ENCODE assay signal across 9 mouse cellular contexts in genomic region chr8:83592682-83593081, GRCm38 (mm10). TPM values are rescaled to one million over a fixed set of nuclear protein-coding genes. Genes with fewer than 3 reads are reported as not detected.
A peak's percentile ranks its signal among the peaks of the same experiment; 100 is the strongest.
DNase-seq lines count a peak whose midpoint lies in the region; ATAC-seq and TF ChIP-seq lines count a peak whose summit lies in the region.
"Had no signal": no experiment of that assay in that cellular context is flagged by ENCODE, and none has a peak within 500 bp of the region (broad histone marks: within the 10 kb centered on the region; RNA-seq: fewer than 3 reads in every experiment).

No protein-coding gene starts in this region.

- H3K27me3 ChIP-seq in heart, embryonic 14.5 days (ENCODE audit: control insufficient read depth, insufficient read depth, low read length) = no peaks in the 10 kb centered on the region
- no peaks in the 10 kb centered on the region for H3K27me3 ChIP-seq in embryonic facial prominence, embryonic 10.5 days (replicated peaks; ENCODE audit: low read depth, poor library complexity, severe bottlenecking)
- no peaks in the 10 kb centered on the region for H3K27me3 ChIP-seq in intestine, embryonic 14.5 days (replicated peaks; ENCODE audit: control insufficient read depth, insufficient read depth, low read length)
- H3K27me3 ChIP-seq in myocyte (ENCODE audit: control insufficient read depth, insufficient read depth, insufficient read length) = no peaks in the 10 kb centered on the region

- peaks cover 8 to 28% of the 10 kb centered on the region in 2 experiments; a peak in 3 of 4 replicates for H3K4me1 ChIP-seq in heart, embryonic 14.5 days (ENCODE audit: control insufficient read depth in 2 of 2, insufficient read depth in 2 of 2, low read length in 2 of 2)
- peaks cover 42% of the 10 kb centered on the region for H3K4me1 ChIP-seq in embryonic facial prominence, embryonic 10.5 days
- peaks cover 26% of the 10 kb centered on the region for H3K4me1 ChIP-seq in intestine, embryonic 14.5 days (replicated peaks; ENCODE audit: control insufficient read depth, insufficient read depth, low read length)

- ATAC-seq in heart, embryonic 14.5 days (ENCODE audit: insufficient number of reproducible peaks, insufficient read depth, low FRiP score, low read depth) = no peak
- ATAC-seq in intestine, embryonic 14.5 days (replicated peaks; ENCODE audit: low FRiP score, low TSS enrichment, low read depth) = no peak

- H3K4me3 ChIP-seq in heart, embryonic 14.5 days (ENCODE audit: control insufficient read depth in 1 of 2, insufficient read depth in 1 of 2, low read depth in 1 of 2, low read length in 2 of 2) = peak overlapping the region; percentile 11 to 91; a peak in 2 of 4 replicates
- H3K4me3 ChIP-seq in embryonic facial prominence, embryonic 10.5 days = peak overlapping the region; percentile 93
- H3K4me3 ChIP-seq in intestine, embryonic 14.5 days (ENCODE audit: low read depth, low read length) = peak overlapping the region; percentile 92
- peak overlapping the region; percentile 72 for H3K4me3 ChIP-seq in myocyte

- H3K36me3 ChIP-seq in heart, embryonic 14.5 days (ENCODE audit: control insufficient read depth, insufficient read depth, low read length) = peaks cover 40% of the 10 kb centered on the region
- peaks cover 43% of the 10 kb centered on the region for H3K36me3 ChIP-seq in embryonic facial prominence, embryonic 10.5 days (replicated peaks)
- 0 out of 2 replicates have a peak, but pooled peaks cover 6% of the 10 kb centered on the region for H3K36me3 ChIP-seq in intestine, embryonic 14.5 days (ENCODE audit: control insufficient read depth, insufficient read depth, low read length)
- peaks cover 3% of the 10 kb centered on the region for H3K36me3 ChIP-seq in myocyte (ENCODE audit: control insufficient read depth, insufficient read depth)

- no peak overlapping the region for H3ac ChIP-seq in myocyte (ENCODE audit: control insufficient read depth, insufficient read length)

- H3K4me2 ChIP-seq in heart, embryonic 14.5 days (ENCODE audit: low read length) = peak overlapping the region; percentile 99
- peak overlapping the region; percentile 88 for H3K4me2 ChIP-seq in intestine, embryonic 14.5 days (ENCODE audit: low read length)
- H3K4me2 ChIP-seq in myocyte (ENCODE audit: low read depth) = peak overlapping the region; percentile 76

- WGBS in heart, embryonic 14.5 days = 82% methylated on average over 3 of the region's 3 CpGs
- WGBS in embryonic facial prominence, embryonic 10.5 days = 72% methylated on average over 3 of the region's 3 CpGs
- 43% methylated on average over 3 of the region's 3 CpGs for WGBS in intestine, embryonic 14.5 days

- intact Hi-C loops in heart, postnatal 14 days (cut with DNase I) = no loop called here

- peaks cover 60% of the 10 kb centered on the region for H3K79me2 ChIP-seq in myocyte (ENCODE audit: control insufficient read depth, insufficient read depth)

- no peaks in the 10 kb centered on the region for H3K9me3 ChIP-seq in heart, embryonic 14.5 days (ENCODE audit: control insufficient read depth, low read length)
- H3K9me3 ChIP-seq in embryonic facial prominence, embryonic 10.5 days = no peaks in the 10 kb centered on the region
- H3K9me3 ChIP-seq in intestine, embryonic 14.5 days (ENCODE audit: control insufficient read depth, low read length) = no peaks in the 10 kb centered on the region

- no peak overlapping the region for H3K27ac ChIP-seq in heart, embryonic 14.5 days (replicated peaks in 1 of 2; ENCODE audit: control insufficient read depth in 1 of 2, insufficient read depth in 1 of 2, low read depth in 2 of 2, low read length in 2 of 2)
- peak overlapping the region; percentile 48; the same call in 1 of the 2 replicates for H3K27ac ChIP-seq in embryonic facial prominence, embryonic 10.5 days (replicated peaks)
- no peak overlapping the region for H3K27ac ChIP-seq in intestine, embryonic 14.5 days (ENCODE audit: low read depth)

- TF ChIP-seq POLR2A in myocyte (IDR thresholded peaks at IDR 0.05; ENCODE audit: insufficient read length, low read depth) = no peak

- peak overlapping the region; percentile 96; the same call in 1 of the 2 replicates for H3K9ac ChIP-seq in heart, embryonic 14.5 days (ENCODE audit: low read length)
- H3K9ac ChIP-seq in intestine, embryonic 14.5 days (ENCODE audit: low read length) = peak overlapping the region; percentile 74; the same call in 1 of the 2 replicates

- no peak for DNase-seq in heart, postnatal 14 days
- no peak for DNase-seq in embryonic facial prominence, embryonic 10.5 days (ENCODE audit: low spot score)
- no peak for DNase-seq in intestine, embryonic 14.5 days (ENCODE audit: low spot score)
- DNase-seq in T-cell, adult 2 months (ENCODE audit: low spot score) = no peak
- DNase-seq in urinary bladder, postnatal 4 days (ENCODE audit: low spot score in 2 of 2) = no peak
- DNase-seq in lung, postnatal 14 days = no peak
- DNase-seq: heart, adult 11 months had no signal

TF ChIP-seq in myocyte, 11 proteins besides CTCF, POLR2A, EP300 and RAD21:
- no peak for TF ChIP-seq MAX (IDR thresholded peaks at IDR 0.05; ENCODE audit: low read depth)
- TF ChIP-seq SRF (IDR thresholded peaks at IDR 0.05; ENCODE audit: control insufficient read depth, insufficient read length, low read depth) = no peak
- TF ChIP-seq USF1 (IDR thresholded peaks at IDR 0.05; ENCODE audit: low read depth) = no peak

RNA-seq across cellular contexts. Expression of gene Tecr, which starts 15.1 kb away (rescaled TPM):
- polyA plus RNA-seq in heart, embryonic 14.5 days (2014; fragmentation: Nextera tagmentation; extraction: Ambion mirVana) = 461 and 507 TPM in 2 replicates
- 100 to 1,000 TPM; 184 to 210 TPM for total RNA-seq in heart, postnatal 14 days (2021)
- 667 and 713 TPM in 2 replicates for polyA plus RNA-seq in embryonic facial prominence, embryonic 10.5 days (2016; fragmentation: Nextera tagmentation; extraction: Ambion mirVana)
- polyA plus RNA-seq in intestine, embryonic 14.5 days (2014; fragmentation: Nextera tagmentation; extraction: Ambion mirVana) = 660 and 684 TPM in 2 replicates
- 459 TPM for polyA plus RNA-seq in myocyte (2012; fragmentation: generic; extraction: Trizol)

RNA-seq across cellular contexts. Expression of gene Dnajb1, which starts 15.3 kb away (rescaled TPM):
- polyA plus RNA-seq in heart, embryonic 14.5 days (2014; fragmentation: Nextera tagmentation; extraction: Ambion mirVana) = 37.0 and 38.2 TPM in 2 replicates
- total RNA-seq in heart, postnatal 14 days (2021) = 10 to 100 TPM; 13.9 to 18.2 TPM
- polyA plus RNA-seq in embryonic facial prominence, embryonic 10.5 days (2016; fragmentation: Nextera tagmentation; extraction: Ambion mirVana) = 78.3 and 84.7 TPM in 2 replicates
- polyA plus RNA-seq in intestine, embryonic 14.5 days (2014; fragmentation: Nextera tagmentation; extraction: Ambion mirVana) = 46.5 and 48.7 TPM in 2 replicates
- polyA plus RNA-seq in myocyte (2012; fragmentation: generic; extraction: Trizol) = 17.7 TPM

RNA-seq across cellular contexts. Expression of gene Ndufb7, which starts 26.2 kb away (rescaled TPM):
- 717 and 718 TPM in 2 replicates for polyA plus RNA-seq in heart, embryonic 14.5 days (2014; fragmentation: Nextera tagmentation; extraction: Ambion mirVana)
- 100 to 1,000 TPM; 675 to 683 TPM for total RNA-seq in heart, postnatal 14 days (2021)
- polyA plus RNA-seq in embryonic facial prominence, embryonic 10.5 days (2016; fragmentation: Nextera tagmentation; extraction: Ambion mirVana) = 320 and 348 TPM in 2 replicates
- polyA plus RNA-seq in intestine, embryonic 14.5 days (2014; fragmentation: Nextera tagmentation; extraction: Ambion mirVana) = 364 and 372 TPM in 2 replicates
- 421 TPM for polyA plus RNA-seq in myocyte (2012; fragmentation: generic; extraction: Trizol)

RNA-seq across cellular contexts. Expression of gene Olfr370, which starts 57.1 kb away (rescaled TPM):
- polyA plus RNA-seq in heart, embryonic 14.5 days (2014; fragmentation: Nextera tagmentation; extraction: Ambion mirVana) = not detected in 2 replicates
- total RNA-seq in heart, postnatal 14 days (2021) = not detected
- not detected in 2 replicates for polyA plus RNA-seq in embryonic facial prominence, embryonic 10.5 days (2016; fragmentation: Nextera tagmentation; extraction: Ambion mirVana)
- not detected in 2 replicates for polyA plus RNA-seq in intestine, embryonic 14.5 days (2014; fragmentation: Nextera tagmentation; extraction: Ambion mirVana)
- polyA plus RNA-seq in myocyte (2012; fragmentation: generic; extraction: Trizol) = not detected

RNA-seq across cellular contexts. Expression of gene Gipc1, which starts 59.8 kb away (rescaled TPM):
- polyA plus RNA-seq in heart, embryonic 14.5 days (2014; fragmentation: Nextera tagmentation; extraction: Ambion mirVana) = 133 and 139 TPM in 2 replicates
- total RNA-seq in heart, postnatal 14 days (2021) = 10 to 100 TPM; 34.1 to 34.6 TPM
- 208 and 209 TPM in 2 replicates for polyA plus RNA-seq in embryonic facial prominence, embryonic 10.5 days (2016; fragmentation: Nextera tagmentation; extraction: Ambion mirVana)
- 158 and 160 TPM in 2 replicates for polyA plus RNA-seq in intestine, embryonic 14.5 days (2014; fragmentation: Nextera tagmentation; extraction: Ambion mirVana)
- 85.5 TPM for polyA plus RNA-seq in myocyte (2012; fragmentation: generic; extraction: Trizol)
